In genomic region chr12:32095164-32095563, GRCm38 (mm10) we compare ENCODE assay signal across 18 mouse cellular contexts. TPM values are rescaled to one million over a fixed set of nuclear protein-coding genes. Genes with fewer than 3 reads are reported as not detected.
DNase-seq lines count a peak whose midpoint lies in the region; ATAC-seq and TF ChIP-seq lines count a peak whose summit lies in the region.
"Had no signal": no experiment of that assay in that cellular context is flagged by ENCODE, and none has a peak within 500 bp of the region (broad histone marks: within the 10 kb centered on the region; RNA-seq: fewer than 3 reads in every experiment).

No protein-coding gene starts in this region.

- no peaks in the 10 kb centered on the region for H3K9me3 ChIP-seq in MEL (replicated peaks; ENCODE audit: insufficient read depth, low read length)
- no peaks in the 10 kb centered on the region for H3K9me3 ChIP-seq in liver, embryonic 16.5 days (replicated peaks; ENCODE audit: control insufficient read depth, low read length)

- H3K9ac ChIP-seq in MEL (ENCODE audit: control insufficient read depth, low read depth, low read length, poor library complexity, severe bottlenecking) = no peak overlapping the region
- H3K9ac ChIP-seq in liver, embryonic 16.5 days (ENCODE audit: low read depth, low read length) = no peak overlapping the region
- H3K9ac ChIP-seq: heart, embryonic 12.5 days had no signal

- no peak for TF ChIP-seq CTCF in MEL (IDR thresholded peaks at IDR 0.05 in 2 of 3, conservative IDR thresholded peaks at IDR 0.05 in 1 of 3; ENCODE audit: control insufficient read depth in 1 of 3, insufficient read depth in 1 of 3, low read depth in 2 of 3, low read length in 3 of 3, poor library complexity in 1 of 3, severe bottlenecking in 1 of 3)

- ATAC-seq in common myeloid progenitor, adult 5-6 weeks (replicated peaks; ENCODE audit: low read depth, poor library complexity, severe bottlenecking) = peak; percentile 67; the same call in 1 of the 2 replicates
- no peak for ATAC-seq in liver, embryonic 16.5 days (ENCODE audit: low read depth)

- no peak; a peak in 1 of 4 replicates for TF ChIP-seq EP300 in MEL (IDR thresholded peaks at IDR 0.05; ENCODE audit: low read depth in 1 of 2, low read length in 2 of 2)

- no peaks in the 10 kb centered on the region for H3K27me3 ChIP-seq in MEL (ENCODE audit: control insufficient read depth in 1 of 2, insufficient read depth in 2 of 2, low read length in 2 of 2)
- no peaks in the 10 kb centered on the region for H3K27me3 ChIP-seq in liver, embryonic 16.5 days (ENCODE audit: control insufficient read depth, insufficient read depth, low read depth, low read length)
- H3K27me3 ChIP-seq: heart, embryonic 12.5 days had no signal

- no peak overlapping the region for H3K4me2 ChIP-seq in liver, embryonic 16.5 days (ENCODE audit: low read depth, low read length)
- H3K4me2 ChIP-seq: heart, embryonic 12.5 days had no signal

- WGBS in liver, embryonic 16.5 days (ENCODE audit: insufficient replicate concordance) = 48% methylated on average over 1 of the region's 1 CpGs

- no peak for TF ChIP-seq RAD21 in MEL (IDR thresholded peaks at IDR 0.05; ENCODE audit: low read depth, low read length)

- no peak for TF ChIP-seq POLR2A in MEL (IDR thresholded peaks at IDR 0.05; ENCODE audit: control insufficient read depth in 1 of 2, insufficient read depth in 1 of 2, low read depth in 1 of 2, low read length in 2 of 2, poor library complexity in 1 of 2)

- no peak overlapping the region for H3K4me3 ChIP-seq in MEL (ENCODE audit: control insufficient read depth in 1 of 2, insufficient read depth in 1 of 2, low read depth in 2 of 2, low read length in 2 of 2)
- H3K4me3 ChIP-seq in liver, embryonic 16.5 days (ENCODE audit: low read depth, low read length) = no peak overlapping the region
- H3K4me3 ChIP-seq: embryonic facial prominence, embryonic 10.5 days; heart, embryonic 12.5 days; limb, embryonic 10.5 days; midbrain, embryonic 10.5 days had no signal

- no peaks in the 10 kb centered on the region for H3K79me2 ChIP-seq in MEL (ENCODE audit: control insufficient read depth, insufficient read depth, low read length, poor library complexity)

- peak; percentile 92 for DNase-seq in 3T3-L1 (ENCODE audit: low read depth, low spot score)
- no peak for DNase-seq in MEL (ENCODE audit: low read depth, low spot score)
- DNase-seq in yolk sac, embryonic 10.5 days (ENCODE audit: low spot score) = no peak
- DNase-seq in right cerebral cortex, adult 2 months (ENCODE audit: low spot score in 2 of 2) = no peak
- DNase-seq in adrenal gland, postnatal 4 days (ENCODE audit: low spot score in 2 of 2) = no peak
- DNase-seq: adrenal gland, adult 8-10 months; cerebellum, postnatal 10 days; gastrocnemius, postnatal 25 days; heart, postnatal 36 days; kidney, adult 8-10 months; right cerebral cortex, adult 18-20 months; thymus, postnatal 36 days had no signal

- peaks cover 0 to 3% of the 10 kb centered on the region in 2 experiments; a peak in 1 of 4 replicates for H3K36me3 ChIP-seq in MEL (ENCODE audit: control insufficient read depth in 1 of 2, insufficient read depth in 2 of 2, low read length in 2 of 2)
- H3K36me3 ChIP-seq in liver, embryonic 16.5 days (ENCODE audit: control insufficient read depth, insufficient read depth) = peaks cover 16% of the 10 kb centered on the region
- H3K36me3 ChIP-seq: embryonic facial prominence, embryonic 10.5 days; heart, embryonic 12.5 days; limb, embryonic 10.5 days; midbrain, embryonic 10.5 days had no signal

- no peak overlapping the region for H3K27ac ChIP-seq in MEL (ENCODE audit: control insufficient read depth, low read depth, low read length)
- peak overlapping the region; percentile 5; the same call in 1 of the 2 replicates for H3K27ac ChIP-seq in liver, embryonic 16.5 days (ENCODE audit: low read length)
- H3K27ac ChIP-seq: embryonic facial prominence, embryonic 10.5 days; limb, embryonic 10.5 days; midbrain, embryonic 10.5 days had no signal

- 0 out of 4 replicates have a peak, but pooled peaks cover 0 to 10% of the 10 kb centered on the region in 2 experiments for H3K4me1 ChIP-seq in MEL (ENCODE audit: control insufficient read depth in 1 of 2, insufficient read depth in 2 of 2, low read length in 2 of 2)
- H3K4me1 ChIP-seq in liver, embryonic 16.5 days (ENCODE audit: control insufficient read depth, low read depth, low read length) = peaks cover 23% of the 10 kb centered on the region
- H3K4me1 ChIP-seq: embryonic facial prominence, embryonic 10.5 days; heart, embryonic 12.5 days; limb, embryonic 10.5 days; midbrain, embryonic 10.5 days had no signal

TF ChIP-seq in MEL, 35 proteins besides CTCF, POLR2A, EP300 and RAD21:
- TF ChIP-seq CHD2 (IDR thresholded peaks at IDR 0.05; ENCODE audit: low read length) = no peak
- TF ChIP-seq ZNF384 (IDR thresholded peaks at IDR 0.05; ENCODE audit: low read depth, low read length) = 0 out of 2 replicates have a peak, but pooled peaks have one; percentile 9
- TF ChIP-seq MYB (IDR thresholded peaks at IDR 0.05; ENCODE audit: low read depth, low read length) = no peak
- no peak for TF ChIP-seq TAL1 (IDR thresholded peaks at IDR 0.05; ENCODE audit: low read length)

RNA-seq across cellular contexts. Expression of gene Prkar2b, which starts 34.1 kb away (rescaled TPM):
- 15.2 and 15.7 TPM in 2 replicates for total RNA-seq in MEL (2012; rRNA removed)
- 100 to 1,000 TPM in 1 of 2 experiments, 10 to 100 TPM in 1; 34.1 to 154 TPM for polyA plus RNA-seq in MEL (2012; ENCODE audit: insufficient read depth in 1 of 2, insufficient read length in 2 of 2, low read depth in 1 of 2, low replicate concordance in 2 of 2, missing spikeins in 1 of 2)
- 110 and 124 TPM in 2 replicates for total RNA-seq in common myeloid progenitor, adult 5-6 weeks (2017)
- 51.1 and 53.8 TPM in 2 replicates for polyA plus RNA-seq in liver, embryonic 16.5 days (2015; fragmentation: Nextera tagmentation; extraction: Ambion mirVana)
- 100 to 1,000 TPM; 187 to 200 TPM for total RNA-seq in adrenal gland, postnatal 4 days (2021)
